In the genomic region with DNA sequence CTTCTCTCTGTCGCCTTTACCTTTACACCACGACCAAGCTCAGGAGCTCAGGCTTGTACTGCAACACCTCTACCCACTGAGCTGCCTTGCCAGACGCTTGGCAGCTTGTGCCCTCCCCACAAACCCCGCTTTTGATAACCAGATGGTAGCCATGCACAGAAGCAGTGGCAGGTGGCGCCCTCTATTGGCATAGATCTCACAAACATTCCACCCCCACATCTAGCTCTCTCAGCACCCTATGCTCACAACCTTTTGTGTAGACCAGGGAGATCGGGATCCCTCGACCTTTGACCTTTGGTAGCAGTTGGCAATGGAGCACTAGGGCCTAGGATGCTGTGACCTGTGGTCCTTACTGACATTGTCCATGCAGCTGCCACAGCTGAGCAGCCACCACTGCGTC, we compare ENCODE assay signal across 9 mouse cellular contexts.
DNase-seq lines count a peak whose midpoint lies in the region; ATAC-seq lines count a peak whose summit lies in the region.
"Had no signal": no experiment of that assay in that cellular context is flagged by ENCODE, and none has a peak within 500 bp of the region (broad histone marks: within the 10 kb centered on the region; RNA-seq: fewer than 3 reads in every experiment).

No protein-coding gene starts in this region.

- H3K9me3 ChIP-seq in embryonic facial prominence, embryonic 12.5 days, result no peaks in the 10 kb centered on the region
- no peaks in the 10 kb centered on the region for H3K9me3 ChIP-seq in embryonic facial prominence, embryonic 10.5 days
- H3K9me3 ChIP-seq in liver, embryonic 12.5 days (replicated peaks), result no peaks in the 10 kb centered on the region
- H3K9me3 ChIP-seq in forebrain, embryonic 11.5 days (ENCODE audit: control insufficient read depth, low read length), result no peaks in the 10 kb centered on the region

- WGBS in embryonic facial prominence, embryonic 12.5 days, result 71% methylated on average over 8 of the region's 8 CpGs
- 75% methylated on average over 8 of the region's 8 CpGs for WGBS in embryonic facial prominence, embryonic 10.5 days
- WGBS in liver, embryonic 12.5 days (ENCODE audit: insufficient replicate concordance), result 61% methylated on average over 8 of the region's 8 CpGs
- 73% methylated on average over 8 of the region's 8 CpGs for WGBS in forebrain, embryonic 11.5 days

- no peaks in the 10 kb centered on the region for H3K36me3 ChIP-seq in embryonic facial prominence, embryonic 12.5 days
- no peaks in the 10 kb centered on the region for H3K36me3 ChIP-seq in embryonic facial prominence, embryonic 10.5 days (replicated peaks)
- H3K36me3 ChIP-seq in liver, embryonic 12.5 days, result no peaks in the 10 kb centered on the region
- no peaks in the 10 kb centered on the region for H3K36me3 ChIP-seq in forebrain, embryonic 11.5 days (ENCODE audit: control insufficient read depth, insufficient read depth, low read length)
- H3K36me3 ChIP-seq: G1E had no signal

- no peaks in the 10 kb centered on the region for H3K27me3 ChIP-seq in embryonic facial prominence, embryonic 12.5 days
- H3K27me3 ChIP-seq in embryonic facial prominence, embryonic 10.5 days (replicated peaks; ENCODE audit: low read depth, poor library complexity, severe bottlenecking), result no peaks in the 10 kb centered on the region
- no peaks in the 10 kb centered on the region for H3K27me3 ChIP-seq in liver, embryonic 12.5 days (replicated peaks)
- H3K27me3 ChIP-seq in forebrain, embryonic 11.5 days (ENCODE audit: control insufficient read depth, insufficient read depth, low read length), result no peaks in the 10 kb centered on the region

- H3K4me2 ChIP-seq in embryonic facial prominence, embryonic 12.5 days (replicated peaks), result no peak overlapping the region
- no peak overlapping the region for H3K4me2 ChIP-seq in liver, embryonic 12.5 days
- H3K4me2 ChIP-seq in forebrain, embryonic 11.5 days (ENCODE audit: low read depth, low read length, severe bottlenecking), result no peak overlapping the region

- ATAC-seq in embryonic facial prominence, embryonic 12.5 days (ENCODE audit: insufficient number of reproducible peaks, insufficient read depth, low FRiP score, low TSS enrichment), result 0 out of 2 replicates have a peak, but pooled peaks have one; percentile 24
- no peak for ATAC-seq in liver, embryonic 12.5 days
- ATAC-seq in forebrain, embryonic 11.5 days (replicated peaks; ENCODE audit: low FRiP score), result no peak

- no peak for DNase-seq in embryonic facial prominence, embryonic 10.5 days (ENCODE audit: low spot score)
- DNase-seq in liver, result peak; percentile 8
- DNase-seq in brain, adult 2 months (ENCODE audit: low read depth, low spot score), result peak; percentile 59
- peak; percentile 38 to 56 for DNase-seq in layer of hippocampus, postnatal 36 days
- DNase-seq in thymus, postnatal 25 days, result peak; percentile 9
- DNase-seq in forebrain, embryonic 11.5 days (ENCODE audit: low spot score), result no peak

- H3K9ac ChIP-seq in embryonic facial prominence, embryonic 12.5 days, result no peak overlapping the region
- no peak overlapping the region for H3K9ac ChIP-seq in liver, embryonic 12.5 days
- H3K9ac ChIP-seq in forebrain, embryonic 11.5 days (ENCODE audit: low read length), result no peak overlapping the region

- H3K4me1 ChIP-seq in embryonic facial prominence, embryonic 12.5 days, result peaks cover 8% of the 10 kb centered on the region; the same call in 1 of the 2 replicates
- H3K4me1 ChIP-seq in embryonic facial prominence, embryonic 10.5 days, result peaks cover 18% of the 10 kb centered on the region
- no peaks in the 10 kb centered on the region for H3K4me1 ChIP-seq in liver, embryonic 12.5 days
- H3K4me1 ChIP-seq in forebrain, embryonic 11.5 days (replicated peaks; ENCODE audit: control insufficient read depth, insufficient read depth, low read length), result no peaks in the 10 kb centered on the region

- no peak overlapping the region for H3K4me3 ChIP-seq in embryonic facial prominence, embryonic 12.5 days
- no peak overlapping the region for H3K4me3 ChIP-seq in embryonic facial prominence, embryonic 10.5 days
- H3K4me3 ChIP-seq in liver, embryonic 12.5 days, result no peak overlapping the region
- H3K4me3 ChIP-seq in forebrain, embryonic 11.5 days (ENCODE audit: low read depth, low read length), result no peak overlapping the region

- no peak overlapping the region for H3K27ac ChIP-seq in embryonic facial prominence, embryonic 12.5 days
- no peak overlapping the region for H3K27ac ChIP-seq in embryonic facial prominence, embryonic 10.5 days (replicated peaks)
- no peak overlapping the region for H3K27ac ChIP-seq in liver, embryonic 12.5 days
- H3K27ac ChIP-seq in forebrain, embryonic 11.5 days (ENCODE audit: low read depth, low read length), result no peak overlapping the region

Comparison
In these comparisons a context has a peak if more than half of its experiments do, and no peak if none do; other contexts are left out.
1. DNase-seq: peak in liver (single experiment), brain, adult 2 months (single experiment), layer of hippocampus, postnatal 36 days (2 of 2) and thymus, postnatal 25 days (single experiment); none in embryonic facial prominence, embryonic 10.5 days (single experiment) and forebrain, embryonic 11.5 days (single experiment).